Mouse (Mus musculus) ES-Bruce4 (cell line): ENCODE results near the gene Gm4553. TPM values are rescaled to one million over a fixed set of nuclear protein-coding genes. Genes with fewer than 3 reads are reported as not detected.
"Not testable (repeated sequence)": the region's sequence is repeated elsewhere in the genome, so short reads cannot be mapped to it uniquely, and the experiment has no call there.

ENCODE experiments used
- H3K27ac ChIP-seq: 2 replicates; pipeline ENCODE4 v1.5.1; 2012; ENCODE audit warnings: low read length, inconsistent platforms; ENCODE audit not compliant: insufficient read depth
- H3K27me3 ChIP-seq: 2 replicates; pipeline ENCODE4 v1.6.1; 2012; ENCODE audit warnings: mild to moderate bottlenecking, low read length, inconsistent platforms; ENCODE audit not compliant: control insufficient read depth, poor library complexity, insufficient read depth, severe bottlenecking
- H3K36me3 ChIP-seq: 2 replicates; pipeline ENCODE4 v1.6.1; 2012; ENCODE audit warnings: inconsistent platforms, mild to moderate bottlenecking, low read length, moderate library complexity; ENCODE audit not compliant: control insufficient read depth, poor library complexity, insufficient read depth, severe bottlenecking
- H3K4me1 ChIP-seq: one replicate; pipeline ENCODE4 v1.8.1; 2011; ENCODE audit warnings: low read length; ENCODE audit not compliant: control insufficient read depth, insufficient read depth
- H3K4me3 ChIP-seq: 2 replicates; pipeline ENCODE4 v1.5.1; 2011; ENCODE audit warnings: low read depth, mild to moderate bottlenecking, low read length
- H3K9ac ChIP-seq: 2 replicates; pipeline ENCODE4 v1.6.1; 2012; ENCODE audit warnings: low read depth, mild to moderate bottlenecking, inconsistent platforms; ENCODE audit not compliant: poor library complexity, severe bottlenecking
- H3K9me3 ChIP-seq: replicated peaks from 2 replicates; pipeline ENCODE4 v1.6.1; 2012; ENCODE audit warnings: mild to moderate bottlenecking, low read length, inconsistent platforms; ENCODE audit not compliant: control insufficient read depth, poor library complexity, insufficient read depth, severe bottlenecking
- CTCF ChIP-seq: IDR thresholded peaks from one replicate; pipeline ENCODE4 v1.8.1; 2011; ENCODE audit warnings: low read depth, low read length
- EP300 ChIP-seq: IDR thresholded peaks from 2 replicates; pipeline ENCODE4 v1.6.1; 2011; ENCODE audit warnings: low read depth, low read length; ENCODE audit not compliant: insufficient read depth
- POLR2A ChIP-seq: IDR thresholded peaks from one replicate; pipeline ENCODE4 v1.8.1; 2011; ENCODE audit warnings: low read length; ENCODE audit not compliant: insufficient read depth
- polyA plus RNA-seq: library from polyadenylated mRNA; stranded (reverse); fragments of >200 nt; gene quantifications from 2 replicates; pipeline ENCODE4 v1.2.4, GENCODE M21; 2011; ENCODE audit warnings: low read depth; ENCODE audit not compliant: missing spikeins, insufficient read depth, insufficient read length

Gm4553 gene
- polyA plus RNA-seq, 1 experiment: not detected

DNA sequence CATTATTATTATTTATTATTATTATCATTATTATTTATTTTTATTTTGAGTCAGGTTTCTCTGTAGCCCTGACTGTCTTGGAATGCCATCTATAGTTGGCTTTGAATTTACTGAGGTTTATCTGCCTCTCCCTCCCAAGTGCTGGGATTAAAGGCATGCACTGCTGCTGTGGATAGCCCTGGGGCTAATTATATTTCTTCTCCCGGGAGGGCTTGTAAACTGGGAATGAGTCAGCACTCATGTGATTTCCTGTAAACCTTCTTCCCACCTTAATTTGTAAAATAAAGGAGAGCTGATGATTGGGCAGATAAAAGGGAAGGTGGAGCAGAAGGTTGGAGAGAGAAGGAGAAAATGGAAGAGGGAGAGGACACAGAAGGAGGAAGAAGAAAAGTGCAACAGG, 24.8 kb downstream of the Gm4553 start:
- Histone ChIP-seq H3K27ac (no peak overlapping the region), H3K27me3 (no peaks in the 10 kb centered on the region), H3K36me3 (no peaks in the 10 kb centered on the region), H3K4me1 (no peaks in the 10 kb centered on the region), H3K9ac (no peak overlapping the region), H3K4me3 (no peak overlapping the region), H3K9me3 (peaks cover 9% of the 10 kb centered on the region; the same call in 1 of the 2 replicates)
- TF ChIP-seq EP300 (no peak), CTCF (no peak), POLR2A (no peak)

DNA sequence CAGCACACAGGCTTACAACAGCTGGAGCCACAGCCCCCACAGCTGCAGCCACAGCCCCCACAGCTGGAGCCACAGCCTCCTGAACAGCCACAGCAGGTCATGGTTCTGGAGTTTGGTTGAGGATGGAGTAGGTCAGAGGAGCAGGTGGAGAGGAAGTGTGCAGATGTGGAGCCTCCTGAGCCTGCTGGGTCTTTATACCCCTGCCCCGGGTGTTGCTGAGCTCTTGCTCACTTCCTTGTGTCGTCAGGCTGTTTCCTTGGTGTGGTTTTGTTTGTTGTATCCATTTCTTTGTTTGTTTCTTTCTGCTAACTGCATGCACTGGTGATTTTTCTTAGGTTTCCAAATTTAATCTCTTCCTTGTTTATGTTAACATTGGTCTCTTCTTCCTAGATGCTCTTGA, 29.6 kb downstream of the Gm4553 start, which contains the start of gene Gm39115:
TSS of gene Gm39115 (minus strand) at position 101 of the 400 bp plus-strand sequence.
- H3K4me1 ChIP-seq, H3K9ac ChIP-seq, H3K36me3 ChIP-seq, H3K4me3 ChIP-seq, H3K27ac ChIP-seq, H3K27me3 ChIP-seq, H3K9me3 ChIP-seq: not testable (repeated sequence)

DNA sequence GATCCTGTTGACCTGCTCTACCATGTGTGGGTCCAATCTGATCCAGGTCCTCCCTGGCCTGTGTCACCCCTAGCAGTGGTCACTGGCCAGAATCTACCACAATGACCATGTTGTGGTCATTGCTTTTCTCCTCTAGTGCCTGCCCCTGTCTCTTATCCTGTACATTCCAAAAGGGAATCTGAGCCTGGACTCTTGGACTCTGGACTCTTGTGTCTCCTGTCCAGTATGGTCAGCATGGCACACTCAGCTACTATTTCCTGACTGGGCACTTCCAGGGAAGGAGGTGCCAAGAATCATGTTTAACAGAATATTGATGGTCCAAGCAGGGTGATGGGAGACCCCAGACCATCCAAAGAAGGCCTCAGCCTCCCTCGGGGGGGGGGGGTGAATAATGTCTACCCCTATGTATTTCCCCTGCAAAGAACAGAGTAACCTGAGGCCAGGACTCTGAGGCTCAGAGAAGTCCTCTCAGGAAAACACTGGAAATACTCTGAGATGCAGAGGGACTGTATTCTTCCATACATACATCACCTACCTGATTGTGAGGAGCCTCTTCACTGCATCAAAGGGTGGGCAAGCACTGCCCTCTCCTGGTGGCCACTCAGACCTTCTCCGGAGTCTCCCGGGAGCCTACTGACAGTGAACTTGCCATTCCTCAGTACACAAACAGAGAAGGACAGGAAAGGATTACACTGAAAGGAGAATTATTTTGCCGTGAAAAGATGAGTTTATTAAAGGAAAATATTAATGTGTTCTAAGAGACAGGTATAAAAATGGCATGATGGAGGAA, 31.1 kb downstream of the Gm4553 start:
- H3K9ac ChIP-seq: no peak overlapping the region
- no peaks in the 10 kb centered on the region for H3K27me3 ChIP-seq
- TF ChIP-seq CTCF (peak; percentile 51), POLR2A (no peak)
- no peak overlapping the region for H3K4me3 ChIP-seq
- no peaks in the 10 kb centered on the region for H3K4me1 ChIP-seq
- H3K27ac ChIP-seq: no peak overlapping the region
- no peaks in the 10 kb centered on the region for H3K9me3 ChIP-seq
- no peaks in the 10 kb centered on the region for H3K36me3 ChIP-seq

DNA sequence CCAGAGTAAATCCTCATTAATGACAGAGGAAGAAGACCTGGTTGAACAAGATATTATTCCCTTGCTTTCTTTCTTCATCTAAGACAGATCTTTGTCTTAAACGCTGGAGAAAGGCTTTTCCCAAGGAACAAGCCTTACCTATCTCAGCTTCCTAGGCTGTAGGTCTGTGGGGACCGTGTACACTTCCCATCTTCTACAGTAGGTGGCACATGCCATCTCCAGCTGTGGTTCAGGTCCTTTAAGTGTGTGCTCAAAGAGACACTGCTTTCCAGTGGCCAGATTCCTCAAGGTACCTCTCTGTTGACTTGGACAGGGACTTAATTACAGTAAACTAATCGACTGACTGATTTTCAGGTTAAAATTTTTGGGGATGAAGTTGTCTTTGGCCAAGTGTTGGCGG, 36.7 kb downstream of the Gm4553 start:
- no peaks in the 10 kb centered on the region for H3K4me1 ChIP-seq
- H3K4me3 ChIP-seq: no peak overlapping the region
- no peaks in the 10 kb centered on the region for H3K27me3 ChIP-seq
- H3K9me3 ChIP-seq: no peaks in the 10 kb centered on the region
- TF ChIP-seq CTCF (no peak), EP300 (no peak), POLR2A (no peak)
- H3K9ac ChIP-seq: no peak overlapping the region
- no peak overlapping the region for H3K27ac ChIP-seq
- H3K36me3 ChIP-seq: no peaks in the 10 kb centered on the region

DNA sequence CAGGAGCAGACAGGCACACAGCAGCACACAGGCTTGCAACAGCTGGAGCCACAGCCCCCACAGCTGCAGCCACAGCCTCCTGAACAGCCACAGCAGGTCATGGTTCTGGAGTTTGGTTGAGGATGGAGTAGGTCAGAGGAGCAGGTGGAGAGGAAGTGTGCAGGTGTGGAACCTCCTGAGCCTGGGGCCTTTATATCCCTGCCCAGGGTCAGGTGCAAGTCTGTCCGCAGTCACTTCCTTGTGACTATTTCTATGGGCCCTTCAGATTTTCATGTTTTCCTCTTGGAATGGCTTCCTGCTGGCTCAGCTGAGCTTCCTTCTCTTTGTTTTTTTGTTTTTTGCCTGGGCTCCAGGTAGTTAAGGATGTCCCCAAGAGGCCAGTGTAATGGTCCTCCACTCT, 44.9 kb downstream of the Gm4553 start, which contains the start of gene Gm45618:
TSS of gene Gm45618 (minus strand) at position 101 of the 400 bp plus-strand sequence.
- H3K4me3 ChIP-seq, H3K27ac ChIP-seq, H3K36me3 ChIP-seq, H3K4me1 ChIP-seq, H3K9ac ChIP-seq, H3K9me3 ChIP-seq, H3K27me3 ChIP-seq: not testable (repeated sequence)

DNA sequence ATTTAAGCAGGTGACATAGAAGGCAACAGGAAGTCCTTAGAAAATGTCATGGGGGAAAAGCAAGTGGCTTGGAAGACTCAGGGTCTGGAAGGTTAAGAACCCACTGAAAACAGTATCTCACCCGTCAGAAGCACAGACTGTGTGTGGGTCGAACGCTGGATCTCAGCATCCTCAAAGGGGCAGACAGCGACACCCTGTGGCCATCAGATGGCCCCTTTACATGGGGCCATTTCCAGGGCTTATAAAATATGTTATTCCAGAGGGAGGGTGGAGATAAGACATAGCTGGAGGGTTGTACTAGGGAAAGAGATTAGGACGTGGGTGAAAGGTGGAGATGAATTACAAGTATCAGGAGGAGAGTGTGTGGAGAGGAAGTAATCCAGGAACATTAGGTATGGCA, 45.9 kb downstream of the Gm4553 start:
- no peak overlapping the region for H3K27ac ChIP-seq
- H3K27me3 ChIP-seq: no peaks in the 10 kb centered on the region
- H3K4me1 ChIP-seq: no peaks in the 10 kb centered on the region
- H3K4me3 ChIP-seq: no peak overlapping the region
- TF ChIP-seq CTCF (peak; percentile 63), POLR2A (no peak)
- H3K36me3 ChIP-seq: no peaks in the 10 kb centered on the region
- no peak overlapping the region for H3K9ac ChIP-seq
- no peaks in the 10 kb centered on the region for H3K9me3 ChIP-seq

Other genes starting within 250 kb of the Gm4553 start
- 44.9 and 47.1 TPM in 2 replicates for gene Tollip, start 247.2 kb downstream of the Gm4553 start, polyA plus RNA-seq
- 0.70 and 0.75 TPM in 2 replicates for gene Brsk2, start 216.0 kb downstream of the Gm4553 start, polyA plus RNA-seq
- 19.0 and 20.7 TPM in 2 replicates for gene Mob2, start 104.7 kb downstream of the Gm4553 start, polyA plus RNA-seq
- 2.0 and 2.3 TPM in 2 replicates for gene Dusp8, start 69.9 kb downstream of the Gm4553 start, polyA plus RNA-seq
- not detected in 2 replicates for gene Gm45618, start 45.0 kb downstream of the Gm4553 start, polyA plus RNA-seq
- gene Gm39115, start 29.7 kb downstream of the Gm4553 start, polyA plus RNA-seq: not detected in 2 replicates
- gene Gm45337, start 21.1 kb downstream of the Gm4553 start, polyA plus RNA-seq: not detected in 2 replicates
- gene Gm29735, start 8.6 kb downstream of the Gm4553 start, polyA plus RNA-seq: not detected in 2 replicates
- gene Krtap5-2, start 10.3 kb upstream of the Gm4553 start, polyA plus RNA-seq: not detected in 2 replicates
- not detected in 2 replicates for gene Gm10153, start 24.6 kb upstream of the Gm4553 start, polyA plus RNA-seq
- gene Krtap5-3, start 35.6 kb upstream of the Gm4553 start, polyA plus RNA-seq: not detected in 2 replicates
- not detected in 2 replicates for gene Gm7579, start 46.1 kb upstream of the Gm4553 start, polyA plus RNA-seq
- not detected in 2 replicates for gene Krtap5-5, start 64.2 kb upstream of the Gm4553 start, polyA plus RNA-seq
- gene Gm40460, start 75.3 kb upstream of the Gm4553 start, polyA plus RNA-seq: not detected in 2 replicates
- not detected in 2 replicates for gene Gm2431, start 92.6 kb upstream of the Gm4553 start, polyA plus RNA-seq
- not detected in 2 replicates for gene Gm4559, start 108.6 kb upstream of the Gm4553 start, polyA plus RNA-seq
- gene Krtap5-1, start 131.4 kb upstream of the Gm4553 start, polyA plus RNA-seq: not detected in 2 replicates
- gene Krtap5-4, start 137.8 kb upstream of the Gm4553 start, polyA plus RNA-seq: not detected in 2 replicates
- gene Ifitm10, start 208.0 kb upstream of the Gm4553 start, polyA plus RNA-seq: 0.90 TPM in 1 of 2 replicates, not detected in the other
- not detected in 2 replicates for gene Gm49369, start 216.9 kb upstream of the Gm4553 start, polyA plus RNA-seq
- gene Ctsd, start 222.3 kb upstream of the Gm4553 start, polyA plus RNA-seq: 248 and 256 TPM in 2 replicates